Mouse (Mus musculus) adrenal gland (tissue): ENCODE results near the gene Gm10282.

ENCODE experiments used
- intact Hi-C: fragments of 180-260 bp; cut with DNase I; formaldehyde crosslinking; loops from one replicate; pipeline ENCODE4 v1.15.1; 2025

The Gm10282 gene

DNA sequence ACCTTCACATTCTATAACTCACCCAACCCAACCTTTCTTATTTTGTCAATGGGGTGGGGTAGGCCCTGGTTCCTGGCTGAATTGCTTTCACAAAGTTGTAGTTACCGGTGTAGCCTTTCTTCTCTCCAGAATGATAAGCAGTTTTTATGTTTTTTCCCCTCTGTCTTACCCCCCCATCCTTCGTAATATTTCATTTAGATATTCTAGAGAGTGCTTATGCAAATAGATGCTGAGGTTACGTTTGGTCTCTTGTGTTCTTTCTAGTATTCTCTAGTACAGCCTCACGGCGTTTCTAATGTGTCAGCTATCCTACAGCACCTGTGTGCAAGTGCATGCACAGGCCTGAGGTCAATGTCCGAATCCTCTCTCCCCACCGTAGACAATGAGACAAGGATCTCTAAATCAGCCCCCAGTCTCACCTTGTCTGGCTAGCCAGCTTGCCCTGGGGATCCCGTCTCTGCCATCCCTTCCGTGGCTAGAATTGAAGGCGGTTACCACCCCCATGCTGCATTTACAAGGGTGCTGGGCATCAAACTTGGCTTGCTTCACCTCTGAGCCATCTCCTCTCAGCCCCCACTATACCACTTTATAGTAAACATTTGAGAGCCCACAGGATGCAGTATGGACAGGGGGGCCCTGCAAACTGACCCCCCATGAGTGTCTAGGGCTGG lies 19.1 kb upstream of the Gm10282 start:
- intact Hi-C loops = loop anchor here (5.0 kb wide), 1 partner anchor 62 kb away; no protein-coding TSS in a partner anchor

DNA sequence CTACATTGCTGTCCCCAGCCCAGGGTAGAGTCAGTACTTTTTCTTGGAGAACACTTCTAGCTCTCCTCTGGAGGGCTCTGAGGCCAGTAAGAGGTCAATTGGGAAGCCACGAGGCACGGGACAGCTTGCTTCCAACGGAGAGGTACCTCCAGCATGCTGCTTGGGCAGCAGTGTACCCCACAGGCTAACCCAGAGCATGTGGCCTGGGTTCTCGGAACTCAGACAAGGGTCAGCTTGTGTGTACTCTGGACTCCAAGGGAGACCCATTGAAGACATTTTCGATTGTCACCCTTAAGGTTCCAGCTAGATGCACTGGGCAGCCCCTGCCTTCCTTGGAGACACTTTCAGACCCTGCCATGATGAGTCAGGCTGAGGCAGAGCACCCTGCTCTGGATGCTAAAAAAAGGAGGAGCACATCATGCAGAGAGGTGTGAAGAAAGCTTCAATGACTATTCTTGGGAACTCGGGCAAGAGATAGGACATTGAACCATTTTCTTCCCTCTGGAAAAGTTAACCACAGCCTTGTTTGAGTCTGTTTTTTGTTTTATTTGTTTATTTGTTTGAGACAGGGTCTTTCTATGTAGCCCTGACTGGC lies 18.2 kb upstream of the Gm10282 start:
- intact Hi-C loops = loop anchor here (5.0 kb wide), 1 partner anchor 61 kb away; no protein-coding TSS in a partner anchor

DNA sequence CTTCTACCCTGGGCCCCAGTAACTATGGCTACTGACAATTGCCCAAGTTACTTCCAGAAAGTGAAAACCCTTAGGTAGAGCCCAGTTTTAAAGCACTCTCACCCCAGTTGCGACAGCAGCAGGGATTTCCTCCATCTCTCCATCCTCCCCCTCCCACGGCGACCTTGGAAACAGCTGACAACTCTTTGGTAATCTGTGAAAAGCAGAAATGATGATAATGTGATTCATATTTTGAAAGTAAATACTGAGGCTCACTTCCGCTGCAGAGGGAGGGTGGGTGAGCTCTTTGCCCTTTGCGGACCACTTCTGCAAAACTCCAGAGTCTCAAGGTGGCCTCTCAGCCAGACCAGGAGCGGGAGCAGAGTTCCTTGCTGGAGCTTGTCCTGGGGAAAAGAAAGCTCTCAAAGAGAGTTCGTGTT lies 17.4 kb upstream of the Gm10282 start:
- intact Hi-C loops = loop anchor here (5.0 kb wide), 1 partner anchor 60 kb away; no protein-coding TSS in a partner anchor

DNA sequence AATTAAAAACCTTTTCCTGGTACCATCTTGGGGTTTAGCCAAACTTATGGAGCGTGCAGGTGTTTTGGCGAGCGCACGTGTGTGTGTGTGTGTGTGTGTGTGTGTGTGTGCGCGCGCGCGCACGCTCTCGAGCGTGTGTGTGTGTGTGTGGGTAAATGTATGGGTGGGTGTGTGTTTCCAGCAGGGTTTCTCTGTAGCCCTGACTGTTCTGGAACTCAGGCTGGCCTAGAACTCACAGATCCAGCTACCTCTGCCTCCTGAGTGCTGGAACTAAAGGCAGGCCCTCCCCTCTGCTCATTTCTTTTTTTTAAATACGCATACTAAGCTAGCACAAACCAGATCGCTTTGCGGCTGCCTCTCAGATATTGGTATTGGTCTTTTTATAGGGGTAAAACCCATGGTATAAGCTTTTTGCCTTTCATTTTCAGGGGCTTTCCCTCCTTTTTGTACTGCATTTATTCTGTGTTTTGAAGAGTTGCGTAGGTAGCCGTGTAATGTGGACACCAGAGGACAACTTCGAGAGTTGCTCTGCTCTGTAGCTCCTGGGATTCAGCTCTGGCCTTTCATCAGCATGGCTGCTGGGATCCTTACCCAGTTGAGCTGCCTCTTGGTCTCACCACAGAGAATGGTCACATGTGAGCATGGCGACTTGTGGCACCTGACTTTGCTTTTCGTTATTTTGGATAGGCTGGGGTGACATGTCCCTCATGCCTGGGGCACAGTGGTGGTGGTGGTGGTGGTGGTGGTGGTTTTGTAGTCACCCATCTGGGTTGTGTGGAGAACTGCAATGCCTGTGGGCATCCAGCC lies 16.8 kb upstream of the Gm10282 start:
- intact Hi-C loops = loop anchor here (5.0 kb wide), 1 partner anchor 60 kb away; no protein-coding TSS in a partner anchor

DNA sequence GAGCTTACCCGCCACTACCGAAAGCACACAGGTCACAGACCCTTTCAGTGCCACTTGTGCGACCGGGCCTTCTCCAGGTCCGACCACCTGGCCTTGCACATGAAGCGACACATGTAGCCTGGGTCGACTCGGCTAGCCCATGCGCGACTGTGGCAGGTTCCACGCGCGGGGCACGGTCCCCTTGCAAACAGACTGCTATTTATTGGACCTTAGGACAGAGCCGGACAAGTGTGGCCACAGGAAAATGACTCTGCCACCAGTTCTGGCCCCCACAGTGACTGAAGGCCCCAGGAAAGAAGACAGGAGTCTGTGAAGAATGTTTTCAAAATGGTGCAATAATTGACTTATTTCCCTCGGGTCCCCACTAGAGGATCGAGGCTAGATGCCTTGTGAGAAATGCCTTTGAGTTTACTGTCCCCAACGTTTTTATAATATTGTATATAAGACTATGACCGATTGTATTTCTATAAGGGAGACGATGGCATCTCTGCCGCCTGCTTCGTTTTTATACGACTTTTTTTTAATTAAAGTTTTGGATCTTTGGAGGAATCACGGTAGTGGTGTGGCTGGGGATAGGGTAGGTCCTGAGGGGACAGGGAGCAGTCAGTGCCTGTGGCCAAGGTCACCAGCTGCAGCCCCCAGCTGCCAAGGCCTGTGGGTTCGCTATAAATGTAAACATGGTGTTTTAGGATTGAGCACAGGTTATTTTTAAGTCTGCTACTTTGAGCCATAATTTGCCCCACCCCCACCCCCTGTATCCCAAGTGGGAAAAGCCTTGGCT lies 15.9 kb upstream of the Gm10282 start:
- intact Hi-C loops = loop anchor here (5.0 kb wide), 1 partner anchor 59 kb away; no protein-coding TSS in a partner anchor

DNA sequence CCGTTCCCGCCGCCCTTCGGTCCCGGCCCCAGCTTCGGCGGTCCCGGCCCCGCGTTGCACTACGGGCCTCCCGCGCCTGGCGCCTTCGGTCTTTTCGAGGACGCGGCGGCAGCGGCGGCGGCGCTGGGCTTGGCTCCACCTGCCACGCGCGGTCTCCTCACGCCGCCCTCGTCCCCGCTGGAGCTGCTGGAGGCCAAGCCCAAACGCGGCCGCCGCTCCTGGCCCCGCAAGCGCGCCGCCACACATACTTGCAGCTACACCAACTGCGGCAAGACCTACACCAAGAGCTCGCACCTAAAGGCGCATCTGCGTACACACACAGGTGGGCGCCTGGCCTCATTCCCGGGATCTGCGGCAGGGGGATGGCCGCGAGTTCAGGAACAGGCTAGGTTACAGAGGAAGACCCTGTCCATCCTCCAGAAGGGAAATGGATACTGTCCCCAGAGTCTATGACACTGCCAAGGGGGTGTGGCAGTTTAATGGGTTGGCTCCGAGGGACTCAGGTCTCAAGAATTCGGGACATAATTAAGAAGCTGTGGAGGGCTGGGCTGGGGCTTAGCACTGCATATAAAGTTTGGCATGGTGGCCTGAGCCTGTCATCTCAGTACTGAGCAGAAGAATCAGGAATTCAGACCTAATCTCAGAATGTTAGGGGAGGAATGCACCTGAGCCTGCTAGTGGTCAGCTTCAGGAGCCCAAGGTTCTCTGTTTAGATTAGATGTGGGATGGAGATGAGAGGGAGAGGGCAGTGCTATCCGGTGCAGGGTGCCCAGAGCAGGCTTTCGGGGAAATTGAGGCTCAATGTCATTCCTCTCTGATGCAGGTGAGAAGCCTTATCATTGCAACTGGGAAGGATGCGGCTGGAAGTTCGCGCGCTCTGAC lies 15.1 kb upstream of the Gm10282 start:
- intact Hi-C loops = loop anchor here (5.0 kb wide), 1 partner anchor 58 kb away; no protein-coding TSS in a partner anchor

DNA sequence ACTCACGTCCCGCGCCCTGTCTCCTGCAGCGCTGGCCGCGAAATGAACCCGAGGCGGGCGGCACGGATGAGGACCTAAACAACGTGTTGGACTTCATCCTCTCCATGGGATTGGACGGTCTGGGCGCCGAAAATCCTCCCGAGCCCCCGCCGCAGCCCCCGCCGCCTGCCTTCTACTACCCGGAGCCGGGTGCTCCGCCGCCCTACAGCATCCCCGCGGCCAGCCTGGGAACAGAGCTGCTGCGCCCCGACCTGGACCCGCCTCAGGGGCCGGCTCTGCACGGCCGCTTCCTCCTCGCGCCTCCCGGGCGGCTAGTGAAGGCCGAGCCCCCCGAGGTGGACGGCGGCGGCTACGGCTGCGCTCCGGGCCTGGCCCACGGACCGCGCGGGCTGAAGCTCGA lies 14.3 kb upstream of the Gm10282 start:
- intact Hi-C loops = no loop called here

DNA sequence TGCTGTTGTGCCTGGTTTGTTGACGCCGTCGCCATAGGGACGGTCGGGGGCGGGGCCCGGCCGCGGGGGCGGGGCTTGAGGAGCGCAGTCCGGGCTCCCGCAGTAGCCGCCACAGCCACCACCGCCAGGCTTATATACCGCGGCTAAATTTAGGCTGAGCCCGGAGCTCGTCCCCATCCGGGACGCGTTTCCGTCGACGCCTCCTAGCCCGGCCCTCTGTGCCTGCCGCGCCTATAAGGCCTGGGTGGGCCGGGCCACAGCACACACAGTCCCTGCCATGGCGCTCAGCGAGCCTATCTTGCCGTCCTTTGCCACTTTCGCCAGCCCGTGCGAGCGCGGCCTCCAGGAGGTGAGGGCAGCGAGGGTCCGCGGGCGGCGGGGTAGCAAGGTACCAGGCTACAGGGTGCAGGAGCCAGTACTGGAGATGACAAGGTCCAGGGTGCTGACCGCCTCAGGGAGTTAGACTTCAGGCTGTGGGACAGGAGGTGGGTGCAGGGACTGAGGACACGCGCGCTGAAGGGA lies 13.8 kb upstream of the Gm10282 start, which contains the start of gene Klf2:
Klf2 (plus strand) TSS at position 233 of the 522 bp plus-strand sequence.
- intact Hi-C loops = no loop called here

DNA sequence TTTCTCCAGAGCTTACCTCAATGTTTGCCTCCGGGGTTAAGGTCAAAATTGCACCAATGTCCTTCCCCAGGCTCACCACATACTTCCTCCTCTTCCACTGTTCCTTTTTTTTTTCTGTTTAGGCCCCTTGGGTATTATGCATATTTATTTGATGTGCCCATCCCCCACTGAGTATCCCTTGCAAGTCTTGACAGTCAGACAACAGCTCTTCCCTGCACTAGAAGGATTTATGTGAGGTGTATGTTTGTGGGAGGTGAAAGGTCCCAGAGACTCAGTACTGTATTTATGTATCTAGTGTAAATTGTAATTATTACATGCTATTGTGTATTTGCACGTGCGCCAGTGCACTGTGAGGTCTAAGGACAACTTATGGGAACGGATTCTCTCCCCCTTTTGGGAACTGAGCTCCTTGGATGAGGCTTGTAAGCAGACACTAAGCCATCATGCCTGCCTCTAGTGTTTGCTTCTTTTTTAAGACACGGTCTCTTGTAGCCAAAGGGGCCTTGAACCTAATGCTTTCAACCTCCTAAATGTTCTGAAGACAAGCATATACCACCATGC lies 12.8 kb upstream of the Gm10282 start:
- intact Hi-C loops = no loop called here

DNA sequence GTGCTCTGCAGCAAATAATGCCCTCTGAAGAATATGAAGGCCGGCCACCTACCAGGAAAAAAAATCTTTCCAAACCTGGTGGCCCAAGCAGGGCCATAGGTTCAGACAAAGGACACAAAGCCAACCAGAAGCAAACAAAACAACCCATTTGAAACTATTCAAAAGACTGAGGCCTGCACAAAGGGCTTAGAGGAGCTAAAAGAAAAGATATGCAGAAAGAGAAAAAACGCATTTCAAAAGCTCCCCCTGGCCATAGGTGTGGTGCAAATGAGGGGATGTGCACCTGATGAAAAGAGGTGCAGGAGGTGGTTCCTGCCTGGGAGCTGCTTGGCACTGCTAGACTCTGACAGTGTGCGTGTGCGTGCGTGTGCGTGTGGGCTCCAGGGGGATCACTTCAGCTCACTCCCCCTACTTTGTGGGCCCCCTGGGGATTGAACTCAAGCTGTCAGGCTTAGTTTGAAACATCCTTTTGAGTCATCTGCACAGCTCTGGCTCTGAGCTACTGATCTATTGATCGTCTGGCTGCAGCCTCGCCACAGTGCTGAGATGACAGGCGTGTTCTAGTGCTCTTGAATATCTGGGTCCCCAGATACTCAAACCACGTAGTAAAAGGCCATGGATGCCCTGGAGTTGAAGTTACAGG lies 11.1 kb upstream of the Gm10282 start:
- intact Hi-C loops = no loop called here

DNA sequence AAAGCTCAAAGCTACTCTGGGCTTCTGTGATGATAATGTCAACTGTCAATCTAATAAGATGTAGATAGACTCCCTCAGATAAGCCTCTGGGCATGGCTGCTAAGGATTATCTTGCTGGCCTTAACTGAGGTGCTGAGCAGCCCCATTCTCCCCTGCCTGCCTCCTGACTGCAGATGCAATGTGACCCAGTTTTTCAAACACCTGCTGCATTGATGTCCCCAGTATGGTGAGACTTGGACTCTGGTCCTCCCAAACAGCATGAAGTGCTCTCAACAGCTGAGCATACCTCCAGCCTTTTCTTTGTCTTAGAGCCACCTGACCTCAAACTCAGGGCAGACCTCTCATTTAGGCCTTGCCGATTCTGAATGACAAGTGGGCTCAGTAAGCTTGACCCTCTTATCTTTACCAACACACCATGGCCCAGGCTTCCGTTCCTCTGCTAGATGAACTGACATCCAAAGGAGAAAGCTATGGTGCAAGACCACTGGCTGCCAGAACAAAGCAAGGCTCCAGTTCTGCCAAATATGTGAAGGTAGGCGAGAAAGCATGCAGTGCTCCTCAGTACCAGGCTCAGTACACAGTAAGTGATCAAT lies 8.0 kb upstream of the Gm10282 start:
- intact Hi-C loops = no loop called here

DNA sequence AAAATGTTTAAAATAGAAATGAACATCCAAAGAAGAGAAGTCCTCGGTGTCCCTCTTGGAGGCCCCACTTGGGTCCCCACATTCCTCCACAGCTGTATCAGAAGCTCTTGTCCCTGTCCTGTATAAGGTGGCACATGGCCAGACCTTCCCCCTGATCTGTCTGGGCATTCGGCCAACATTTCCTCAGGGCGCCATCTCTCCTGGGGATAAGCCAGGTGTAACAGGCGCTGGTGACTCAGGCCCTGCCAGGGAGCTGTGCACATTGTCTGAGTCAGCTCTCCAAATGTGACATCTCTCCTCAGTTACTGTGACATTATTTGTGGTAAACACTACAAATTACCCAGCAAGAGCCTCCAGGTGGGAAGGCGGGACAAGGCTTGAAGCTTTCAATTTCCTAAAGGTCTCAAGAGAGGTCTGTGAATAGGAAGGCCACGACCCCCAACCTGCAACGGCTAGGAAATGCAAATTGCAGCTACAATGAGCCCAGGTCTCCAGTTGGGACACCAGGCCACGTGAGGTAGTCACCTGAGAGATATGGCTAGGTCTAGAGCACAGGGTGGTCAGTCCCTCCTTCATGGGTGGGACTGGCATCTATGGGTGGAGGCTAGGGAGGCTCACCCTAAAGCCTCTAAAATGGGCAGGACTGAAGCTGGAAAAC lies 5.9 kb upstream of the Gm10282 start:
- intact Hi-C loops = no loop called here

DNA sequence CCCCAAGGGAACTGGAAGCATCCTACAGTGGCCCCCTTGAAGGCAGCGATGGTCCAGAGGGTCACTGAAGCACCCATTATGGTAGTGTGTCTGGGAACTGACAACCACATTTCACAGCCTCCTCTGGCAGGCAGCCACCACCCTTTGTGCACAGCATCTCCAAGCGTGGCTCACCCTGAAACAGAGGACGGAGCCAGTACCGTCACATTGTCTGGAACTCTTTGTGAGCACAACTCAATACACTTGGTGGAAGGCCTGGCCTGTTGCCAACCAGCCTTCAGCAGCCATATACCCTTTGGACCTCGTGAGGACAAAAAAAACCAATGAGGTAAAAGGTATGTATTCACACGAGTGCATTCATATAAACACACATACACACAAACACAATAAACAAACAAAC lies 3.2 kb upstream of the Gm10282 start:
- intact Hi-C loops = no loop called here

DNA sequence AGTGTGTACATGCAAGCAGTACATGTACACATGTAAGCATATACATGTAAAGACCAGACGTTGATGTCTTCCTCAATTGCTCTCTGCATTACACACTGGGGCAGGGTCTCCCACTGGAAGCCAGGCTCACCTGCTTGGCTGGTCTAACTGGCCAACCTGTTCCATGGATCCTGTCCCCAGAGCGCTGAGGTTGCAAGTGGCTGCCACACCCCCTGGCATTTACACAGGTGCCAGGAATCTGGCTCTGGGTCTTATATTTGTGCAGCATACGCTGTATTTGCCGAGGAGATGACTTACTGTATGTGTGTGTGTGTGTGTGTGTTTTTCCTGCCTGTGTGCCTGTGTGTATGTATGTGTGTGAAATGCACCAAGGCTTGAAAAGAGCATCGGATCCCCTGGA lies 1.9 kb upstream of the Gm10282 start:
- intact Hi-C loops = no loop called here

DNA sequence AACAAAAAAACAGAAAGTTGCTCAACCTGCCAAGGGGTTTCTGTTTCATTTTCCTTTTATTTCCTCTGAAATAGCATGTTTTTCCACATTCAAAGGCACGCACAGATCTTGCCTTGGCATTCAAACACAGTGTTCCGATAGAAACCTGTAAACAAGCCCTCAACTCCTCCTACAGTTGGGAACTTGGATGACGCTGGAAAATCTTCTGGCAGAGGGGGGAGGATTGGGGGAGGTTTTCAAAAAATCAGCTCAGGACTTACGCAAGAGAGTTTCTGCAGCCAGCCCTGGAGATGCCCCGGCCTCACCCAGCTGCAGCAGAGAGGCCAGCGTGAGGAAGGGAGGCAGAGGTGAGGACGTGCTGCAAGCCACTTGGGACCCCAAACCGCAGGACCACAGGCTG lies 1.4 kb downstream of the Gm10282 start:
- intact Hi-C loops = no loop called here

DNA sequence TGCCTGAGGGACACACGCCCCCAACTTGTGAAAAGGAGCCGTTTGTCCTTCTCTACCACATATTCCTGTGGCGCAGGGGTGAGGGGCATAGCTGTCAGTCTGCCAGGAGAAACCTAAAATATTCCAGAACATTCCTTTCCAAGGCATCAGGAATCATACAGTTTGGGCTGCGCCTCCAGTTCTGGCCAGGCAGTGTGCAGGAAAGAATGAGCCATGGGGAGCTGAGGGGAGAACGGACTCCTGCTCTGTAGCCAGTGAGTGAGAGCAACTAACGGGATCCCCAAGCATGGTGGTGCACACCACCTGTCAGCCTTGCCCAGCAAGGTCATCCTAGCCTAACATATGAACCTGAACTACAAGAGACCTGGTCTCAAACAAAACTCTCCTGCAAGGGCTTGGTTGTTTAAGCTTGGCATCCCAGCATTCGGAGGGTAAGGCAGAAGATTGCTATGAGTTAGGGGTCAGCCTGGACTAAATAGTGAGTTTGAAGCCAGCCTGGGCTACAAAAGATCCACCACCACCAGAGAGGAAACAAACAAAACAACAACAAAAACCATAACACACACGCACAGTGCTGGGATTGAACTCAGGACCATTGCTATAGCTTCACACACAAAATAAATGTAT lies 2.0 kb downstream of the Gm10282 start:
- intact Hi-C loops = no loop called here

DNA sequence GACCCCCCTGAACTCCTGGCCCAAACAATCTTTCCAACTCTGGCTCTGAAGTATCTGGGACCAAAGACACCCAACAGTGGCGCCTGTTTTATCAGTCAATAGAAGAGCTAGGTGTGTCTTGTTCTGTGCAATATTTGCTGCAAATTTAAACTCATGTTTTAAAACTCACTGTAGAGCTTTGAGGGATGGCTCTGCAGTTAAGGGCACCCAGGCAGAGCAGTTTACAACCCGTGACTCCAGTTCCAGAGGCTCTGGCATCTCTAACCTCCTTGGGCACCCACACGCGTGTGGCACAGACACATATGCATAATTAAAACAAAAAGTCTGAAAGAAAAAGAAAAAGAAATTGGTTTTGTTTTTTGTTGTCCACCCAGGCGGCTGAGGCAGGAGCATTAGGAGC lies 3.6 kb downstream of the Gm10282 start:
- intact Hi-C loops = no loop called here
